Mouse (Mus musculus) right cerebral cortex, postnatal 14 days (tissue): ENCODE results near the gene Kynu.

ENCODE experiments used
- DNase-seq: peaks from one replicate; pipeline ENCODE4 v3.0.0; 2022

Gene Kynu

GRCm38 (mm10) chr2:43555062-43555888 lies at the start of gene Kynu:
TSS of gene Kynu (plus strand) at chr2:43555329.
- DNase-seq, result no peak

DNA sequence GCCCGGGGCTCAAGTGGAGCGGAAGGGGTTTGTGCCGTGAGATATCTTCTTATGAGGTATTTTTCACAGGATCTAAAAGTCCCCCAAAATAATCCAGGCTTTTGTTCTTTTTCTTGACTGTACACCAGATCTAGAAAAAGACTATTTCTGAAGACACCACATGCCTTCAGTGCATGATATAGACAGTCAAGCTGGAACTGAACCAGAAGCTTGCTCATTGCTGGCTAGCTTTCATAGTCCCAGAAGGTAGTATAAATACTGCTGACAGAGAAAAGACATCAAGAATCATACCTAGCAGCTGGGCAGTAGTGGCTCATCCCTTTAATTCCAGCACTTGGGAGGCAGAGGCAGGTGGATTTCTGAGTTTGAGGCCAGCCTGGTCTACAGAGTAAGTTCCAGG lies 48.9 kb upstream of the Kynu start:
- no peak for DNase-seq

DNA sequence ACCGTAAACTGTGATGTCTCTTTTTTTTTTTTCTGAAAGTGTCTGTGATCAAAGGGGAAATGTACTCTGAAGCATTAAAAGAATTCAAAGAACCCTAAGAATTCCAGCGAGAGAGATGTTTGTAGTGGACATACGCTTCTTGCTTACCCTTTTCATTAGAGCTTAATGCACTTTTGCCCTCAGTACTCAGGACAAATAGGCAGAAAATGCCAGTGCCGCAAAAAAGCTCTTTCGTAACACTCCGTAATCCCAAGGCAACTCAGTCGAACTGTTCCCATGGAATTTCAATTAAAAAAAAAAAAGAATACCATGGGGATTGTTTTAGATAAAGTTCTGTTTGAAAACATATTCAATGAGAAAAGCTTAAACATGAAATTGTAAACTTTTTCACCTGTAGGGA lies 41.3 kb upstream of the Kynu start:
- no peak for DNase-seq

GRCm38 (mm10) chr2:43534417-43534816 lies 20.7 kb upstream of the Kynu start:
- no peak for DNase-seq

- DNase-seq, result no peak
These were observed 12.5 kb upstream of the Kynu start for GRCm38 (mm10) chr2:43542615-43543014.

GRCm38 (mm10) chr2:43545665-43546064 lies 9.5 kb upstream of the Kynu start:
- no peak for DNase-seq

GRCm38 (mm10) chr2:43546448-43546847 lies 8.7 kb upstream of the Kynu start:
- no peak for DNase-seq

DNA sequence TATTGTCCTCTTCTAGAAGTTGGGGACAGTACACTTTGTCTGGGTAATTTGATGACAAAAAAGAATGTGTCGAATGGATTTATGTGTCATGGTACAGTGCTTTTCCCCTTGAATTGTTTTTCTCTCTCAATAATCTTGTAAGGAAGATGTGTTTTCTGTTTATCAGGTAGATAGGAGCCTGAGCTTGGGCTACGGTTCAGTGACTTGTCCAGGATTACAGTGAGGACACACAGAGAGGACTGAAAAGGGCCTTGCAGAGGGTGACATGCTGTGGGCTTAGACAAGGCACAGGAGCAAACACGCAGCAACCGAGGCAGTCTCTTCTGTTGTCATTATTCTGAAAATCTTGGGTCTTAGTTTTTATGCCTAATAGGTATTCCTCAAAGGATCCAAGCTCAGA lies 913 bp upstream of the Kynu start:
- DNase-seq, result no peak

- no peak for DNase-seq
These were observed 758 bp downstream of the Kynu start for GRCm38 (mm10) chr2:43555889-43556285.

GRCm38 (mm10) chr2:43556985-43557384 lies 1.9 kb downstream of the Kynu start:
- no peak for DNase-seq

GRCm38 (mm10) chr2:43561209-43561608 lies 6.1 kb downstream of the Kynu start:
- DNase-seq, result no peak

DNA sequence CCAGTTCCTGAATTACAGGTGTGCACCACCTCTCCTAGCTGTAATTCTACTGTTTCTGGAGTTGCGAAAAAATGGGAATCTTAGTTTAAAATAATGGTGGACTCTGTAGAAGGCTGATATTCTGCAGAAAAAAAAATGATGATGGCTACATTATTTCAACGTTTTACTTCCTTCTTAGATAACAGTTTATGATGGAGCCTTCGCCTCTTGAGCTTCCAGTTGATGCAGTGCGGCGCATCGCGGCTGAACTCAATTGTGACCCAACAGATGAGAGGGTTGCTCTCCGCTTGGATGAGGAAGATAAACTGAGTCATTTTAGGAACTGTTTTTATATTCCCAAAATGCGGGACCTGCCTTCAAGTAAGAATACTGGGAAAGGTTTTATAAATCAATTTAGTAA lies 7.7 kb downstream of the Kynu start:
- no peak for DNase-seq

- no peak for DNase-seq
These were observed 13.3 kb downstream of the Kynu start for GRCm38 (mm10) chr2:43568406-43568805.

DNA sequence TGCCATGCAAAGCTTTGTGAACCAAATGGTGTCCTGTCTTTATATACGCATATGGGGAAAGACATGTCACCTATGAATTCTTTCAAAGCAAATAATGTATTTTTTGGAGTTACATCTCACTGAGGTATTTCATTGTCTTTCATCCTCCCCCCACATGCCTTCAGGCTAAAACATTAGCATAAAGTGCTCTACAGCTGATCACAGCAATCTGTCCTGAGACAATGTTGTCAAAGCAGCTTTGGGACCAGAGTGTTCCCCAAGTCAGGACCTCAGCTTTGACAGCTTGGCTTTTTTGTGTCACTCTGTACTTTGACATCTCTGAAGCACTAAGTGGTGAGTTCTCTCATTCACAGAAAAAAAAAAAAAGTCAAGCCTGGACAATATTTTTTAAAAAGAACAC lies 18.4 kb downstream of the Kynu start:
- DNase-seq, result no peak

DNA sequence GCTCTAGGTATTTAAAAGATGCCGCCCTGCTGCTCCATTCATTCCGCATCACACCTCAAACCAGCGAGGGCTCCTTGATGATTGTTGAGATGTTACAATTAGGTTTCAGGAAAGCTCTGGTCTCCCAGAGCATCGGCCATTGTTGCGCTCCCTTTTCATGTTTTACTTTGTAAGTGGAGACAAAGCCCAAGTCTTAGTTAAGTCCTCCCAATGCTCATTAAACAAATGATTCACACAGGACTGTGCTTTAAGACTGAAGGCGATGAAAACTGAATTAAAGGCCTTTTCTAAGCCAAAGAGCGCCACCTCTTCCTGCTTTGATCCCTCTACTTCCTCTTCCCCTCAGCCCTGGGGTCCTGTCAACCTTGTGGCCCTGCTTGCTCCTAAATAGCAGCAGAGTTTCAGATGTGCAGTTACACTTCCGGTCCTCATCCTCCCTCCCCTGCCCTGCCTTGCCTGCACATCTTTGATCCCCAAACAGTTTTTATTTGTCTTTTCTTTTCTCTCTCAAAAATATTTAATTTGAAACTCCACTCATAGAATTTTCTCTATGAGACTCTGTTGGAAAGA lies 28.2 kb downstream of the Kynu start:
- no peak for DNase-seq

DNA sequence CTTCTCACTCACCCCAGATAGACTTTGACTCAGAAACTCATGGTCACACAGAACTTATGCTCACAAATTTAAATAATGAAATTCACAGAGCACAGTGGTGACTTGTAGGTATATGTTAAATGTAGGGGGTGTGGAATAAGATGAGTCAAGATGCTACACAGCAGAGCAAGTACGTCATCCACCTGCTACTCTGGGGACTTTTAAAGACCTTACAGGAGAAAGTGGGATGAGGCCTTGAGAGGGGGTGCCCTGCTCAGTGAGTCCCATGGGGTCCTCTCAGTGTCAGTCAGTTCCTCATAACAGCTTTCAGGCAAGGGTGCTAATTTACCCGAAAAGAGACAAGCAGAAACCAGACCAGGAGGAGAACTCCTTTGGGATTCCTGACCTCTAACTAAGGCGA lies 30.4 kb downstream of the Kynu start:
- DNase-seq, result no peak

- no peak for DNase-seq
These were observed 32.7 kb downstream of the Kynu start for GRCm38 (mm10) chr2:43587832-43588231.

DNA sequence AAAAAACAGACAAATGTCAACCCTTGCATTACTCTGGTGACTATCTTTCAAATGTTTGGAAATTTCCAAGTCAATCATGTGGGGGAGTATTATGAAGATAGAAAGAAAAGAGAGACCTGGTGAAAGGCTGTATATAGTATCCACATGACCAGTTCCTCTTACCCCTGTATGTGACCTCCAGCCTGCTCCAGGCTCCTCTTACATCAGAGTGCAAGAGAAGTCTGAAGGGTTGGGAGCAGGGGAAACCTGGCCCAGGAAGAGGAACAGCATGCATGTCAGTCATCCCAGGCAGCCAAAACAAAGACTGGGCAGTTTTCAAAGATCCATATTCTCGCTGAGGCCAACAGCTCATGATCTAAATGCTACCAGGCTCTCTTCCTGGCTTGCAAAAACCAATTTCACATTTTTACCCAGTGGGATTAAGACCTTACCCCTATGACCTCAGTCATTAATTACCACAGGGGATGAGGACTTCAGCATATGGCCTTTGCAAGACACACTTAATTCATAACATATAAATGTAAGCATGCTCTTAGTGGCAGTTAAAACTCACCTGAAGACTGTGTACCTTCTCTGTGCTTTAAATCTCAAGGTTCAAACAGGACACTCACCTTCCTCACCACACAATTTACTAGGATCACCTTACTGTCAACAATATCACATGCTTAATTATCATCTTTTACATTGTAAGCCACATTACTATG lies 37.0 kb downstream of the Kynu start:
- no peak for DNase-seq

DNA sequence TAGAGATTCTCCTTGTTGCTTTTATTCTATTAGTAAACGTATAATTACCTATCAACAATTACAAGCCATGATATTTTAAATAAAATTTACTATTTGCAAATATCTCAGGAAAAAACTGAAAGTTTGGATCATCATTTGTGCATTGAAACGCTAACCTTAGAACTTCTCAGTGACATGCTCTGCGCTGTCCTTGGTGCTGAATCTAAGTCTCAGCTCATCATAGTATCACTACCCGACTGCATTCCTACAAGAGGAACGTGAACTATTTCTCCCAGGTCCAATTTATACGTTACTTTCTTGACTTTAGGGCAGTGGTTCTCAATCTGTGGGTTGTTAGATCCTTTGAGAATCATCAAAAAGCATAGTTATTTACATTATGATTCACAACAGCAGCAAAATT lies 58.4 kb downstream of the Kynu start:
- DNase-seq, result no peak

DNA sequence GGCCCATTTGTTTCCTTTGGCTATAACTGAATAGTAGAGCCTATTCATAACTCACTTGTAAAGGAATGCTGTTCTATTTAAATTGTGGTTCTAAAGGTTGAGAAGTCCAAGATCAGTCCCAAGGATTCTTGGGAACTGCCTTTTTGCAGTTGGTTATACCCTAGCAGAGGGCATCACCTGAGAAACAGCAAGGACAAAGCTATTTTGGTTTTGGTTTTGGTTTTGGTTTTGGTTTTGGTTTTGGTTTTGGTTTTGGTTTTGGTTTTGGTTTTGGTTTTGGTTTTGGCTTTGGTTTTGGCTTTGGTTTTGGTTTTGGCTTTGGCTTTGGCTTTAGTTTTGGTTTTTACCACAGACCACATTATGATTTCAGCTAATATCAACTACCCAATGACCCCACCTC lies 66.0 kb downstream of the Kynu start:
- DNase-seq, result no peak

- no peak for DNase-seq
These were observed 67.7 kb downstream of the Kynu start for GRCm38 (mm10) chr2:43622844-43623243.

DNA sequence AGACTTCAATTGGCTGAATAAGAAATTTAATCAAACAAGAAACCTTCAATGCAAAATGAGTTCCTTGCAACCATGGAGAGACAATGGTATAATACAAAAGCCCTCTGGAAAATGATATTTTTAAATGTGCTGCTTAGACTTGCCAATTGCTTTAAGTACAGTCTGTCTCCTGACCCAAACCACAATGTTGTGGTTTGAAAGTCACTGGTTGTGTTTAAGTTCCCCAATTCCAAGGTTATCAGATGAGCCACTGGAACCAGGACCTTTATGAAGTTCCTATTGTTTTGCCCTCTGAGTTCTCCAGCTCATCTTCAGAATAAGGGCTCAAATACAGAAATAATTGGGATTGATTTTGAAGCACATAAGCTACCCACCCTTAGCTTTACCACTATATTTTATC lies 76.7 kb downstream of the Kynu start:
- DNase-seq, result no peak

DNA sequence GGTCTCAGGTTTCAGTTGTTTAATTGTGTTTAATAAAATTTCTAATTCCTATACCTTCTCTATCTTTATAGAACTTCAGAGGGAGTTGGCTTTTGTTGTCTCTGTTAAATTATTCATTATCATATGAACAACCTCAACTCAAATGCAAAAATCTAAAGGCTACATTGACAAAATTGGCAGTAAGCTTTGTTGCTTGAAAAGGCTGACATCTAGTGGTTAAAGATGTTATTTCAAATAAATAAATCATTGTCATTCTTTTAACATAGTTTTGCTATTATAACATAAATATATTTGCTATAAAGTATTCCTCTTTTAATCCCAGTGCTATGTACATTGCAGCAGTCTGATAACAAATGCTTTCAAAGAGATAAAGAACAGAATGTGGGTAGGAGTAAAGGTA lies 81.4 kb downstream of the Kynu start:
- DNase-seq, result no peak

GRCm38 (mm10) chr2:43646962-43647361 lies 91.8 kb downstream of the Kynu start:
- no peak for DNase-seq
